Mouse (Mus musculus) heart, embryonic 14.5 days (tissue): Measurements from ENCODE around the gene Fam170b. TPM values are rescaled to one million over a fixed set of nuclear protein-coding genes. Genes with fewer than 3 reads are reported as not detected.

Source experiments
- ATAC-seq: fragments of 200-750 bp; cut with Nextera tagmentation; 2 replicates; pipeline ENCODE4 v1.8.0; 2017; ENCODE audit warnings: low read depth, moderate TSS enrichment; ENCODE audit not compliant: insufficient number of reproducible peaks, insufficient read depth, low FRiP score
- H3K27ac ChIP-seq, 2 experiments: fragments of 200-500 bp in 1 of 2; fragments of 300-500 bp in 1 of 2; sonication (generic) in 1 of 2; replicated peaks in 1 of 2; 2 replicates each; pipeline ENCODE4 v1.5.1; 2012 to 2014; ENCODE audit warnings: low read depth in 2 of 2, low read length in 2 of 2, control low read depth in 1 of 2, mild to moderate bottlenecking in 1 of 2, mixed read lengths in 1 of 2; ENCODE audit not compliant: control insufficient read depth in 1 of 2, insufficient read depth in 1 of 2
- H3K27me3 ChIP-seq: fragments of 300-500 bp; sonication (generic); 2 replicates; pipeline ENCODE4 v1.6.1; 2014; ENCODE audit warnings: mild to moderate bottlenecking, low read length, control low read depth; ENCODE audit not compliant: control insufficient read depth, insufficient read depth
- H3K36me3 ChIP-seq: fragments of 300-500 bp; sonication (generic); 2 replicates; pipeline ENCODE4 v1.6.1; 2014; ENCODE audit warnings: mild to moderate bottlenecking, control low read depth, low read length, mixed read lengths; ENCODE audit not compliant: control insufficient read depth, insufficient read depth
- H3K4me1 ChIP-seq, 2 experiments: fragments of 200-500 bp in 1 of 2; fragments of 300-500 bp in 1 of 2; sonication (generic) in 1 of 2; 2 replicates each; pipeline ENCODE4 v1.6.1; 2012 to 2014; ENCODE audit warnings: low read length in 2 of 2, control low read depth in 1 of 2, mixed read lengths in 1 of 2; ENCODE audit not compliant: control insufficient read depth in 2 of 2, insufficient read depth in 2 of 2
- H3K4me2 ChIP-seq: fragments of 300-500 bp; sonication (generic); 2 replicates; pipeline ENCODE4 v1.6.1; 2014; ENCODE audit warnings: mild to moderate bottlenecking, low read length
- H3K4me3 ChIP-seq, 2 experiments: fragments of 200-500 bp in 1 of 2; fragments of 300-500 bp in 1 of 2; sonication (generic) in 1 of 2; 2 replicates each; pipeline ENCODE4 v1.5.1; 2012 to 2014; ENCODE audit warnings: low read length in 2 of 2, mild to moderate bottlenecking in 2 of 2, control low read depth in 1 of 2, low read depth in 1 of 2, moderate library complexity in 1 of 2; ENCODE audit not compliant: control insufficient read depth in 1 of 2, insufficient read depth in 1 of 2
- H3K9ac ChIP-seq: fragments of 300-500 bp; sonication (generic); 2 replicates; pipeline ENCODE4 v1.6.1; 2014; ENCODE audit warnings: mild to moderate bottlenecking, low read length
- H3K9me3 ChIP-seq: fragments of 300-500 bp; sonication (generic); 2 replicates; pipeline ENCODE4 v1.6.1; 2016; ENCODE audit warnings: low read length, control low read depth; ENCODE audit not compliant: control insufficient read depth
- WGBS: fragments of 180-500 bp; shearing (Covaris S2); extraction: QIAGEN DNeasy Blood & Tissue Kit; methylation state at CpG from one replicate; pipeline ENCODE4 v1.1.7; 2014; 5-methylcytosine and 5-hydroxymethylcytosine counted together
- polyA plus RNA-seq: library from polyadenylated mRNA; unstranded; fragments of >200 nt; fragmentation: Nextera tagmentation; extraction: Ambion mirVana; gene quantifications from 2 replicates; pipeline ENCODE4 v1.2.1, GENCODE M21; 2014

Gene Fam170b
- polyA plus RNA-seq, 1 experiment from 2014 or later: 0.19 TPM

DNA sequence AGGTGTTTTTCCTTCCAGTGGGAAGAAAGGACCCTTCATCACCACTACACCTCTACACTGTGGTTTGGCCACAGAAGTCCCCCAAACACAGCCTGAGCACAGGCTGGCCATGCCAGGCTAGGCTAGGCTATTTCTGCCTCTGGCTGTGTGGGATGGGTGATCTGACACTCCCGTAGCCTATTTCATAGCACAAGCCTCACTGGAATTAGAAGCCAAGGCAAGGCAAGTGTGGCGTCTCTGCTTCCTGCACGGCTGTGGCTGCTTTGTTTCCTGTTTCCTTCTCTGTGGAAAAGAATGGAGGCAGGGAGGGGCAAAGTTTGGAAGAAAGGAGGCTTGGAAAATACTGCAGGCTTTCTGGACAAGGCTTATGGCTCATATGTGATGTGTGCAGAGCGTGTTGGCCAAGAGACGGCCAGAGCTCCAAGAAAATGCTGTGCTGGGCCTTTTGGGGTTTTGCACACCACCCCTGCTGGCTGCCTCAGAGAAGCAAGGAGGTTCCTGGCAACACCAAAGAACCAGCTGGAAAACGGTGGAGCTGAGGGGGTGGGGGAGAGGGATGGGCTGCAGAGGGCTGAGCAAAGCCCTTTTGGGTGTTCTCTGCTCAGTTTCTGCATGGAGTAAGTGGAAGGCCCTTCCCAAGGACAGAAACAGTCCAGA lies 5.6 kb upstream of the Fam170b start:
- H3K4me2 ChIP-seq: no peak overlapping the region
- H3K27me3 ChIP-seq: no peaks in the 10 kb centered on the region
- H3K9me3 ChIP-seq: peaks cover 4% of the 10 kb centered on the region; the same call in 1 of the 2 replicates
- H3K4me3 ChIP-seq: no peak overlapping the region
- WGBS: 52% methylated on average over 6 of the region's 6 CpGs
- no peaks in the 10 kb centered on the region for H3K36me3 ChIP-seq
- ATAC-seq: no peak
- H3K9ac ChIP-seq: no peak overlapping the region
- peaks cover 17 to 20% of the 10 kb centered on the region in 2 experiments for H3K4me1 ChIP-seq
- H3K27ac ChIP-seq: 0 out of 4 replicates have a peak overlapping the region, but pooled peaks of 1 of the 2 experiments have one; percentile 8

- Histone ChIP-seq H3K4me3 (no peak overlapping the region), H3K9me3 (no peaks in the 10 kb centered on the region), H3K27ac (no peak overlapping the region), H3K4me1 (peaks cover 0 to 2% of the 10 kb centered on the region in 2 experiments; a peak in 1 of 4 replicates), H3K4me2 (0 out of 2 replicates have a peak overlapping the region, but pooled peaks have one; percentile 3), H3K36me3 (no peaks in the 10 kb centered on the region), H3K9ac (no peak overlapping the region), H3K27me3 (no peaks in the 10 kb centered on the region)
- WGBS: 62% methylated on average over 14 of the region's 14 CpGs
- no peak for ATAC-seq
These were observed 1.4 kb downstream of the Fam170b start for GRCm38 (mm10) chr14:32835181-32835580.

- H3K36me3 ChIP-seq: no peaks in the 10 kb centered on the region
- H3K27me3 ChIP-seq: no peaks in the 10 kb centered on the region
- H3K27ac ChIP-seq: no peak overlapping the region
- 72% methylated on average over 14 of the region's 14 CpGs for WGBS
- peaks cover 0 to 2% of the 10 kb centered on the region in 2 experiments; a peak in 1 of 4 replicates for H3K4me1 ChIP-seq
- H3K4me2 ChIP-seq: 0 out of 2 replicates have a peak overlapping the region, but pooled peaks have one; percentile 3
- no peak overlapping the region for H3K4me3 ChIP-seq
- no peak for ATAC-seq
- no peaks in the 10 kb centered on the region for H3K9me3 ChIP-seq
- H3K9ac ChIP-seq: no peak overlapping the region
These were observed 1.8 kb downstream of the Fam170b start for GRCm38 (mm10) chr14:32835596-32835995.

DNA sequence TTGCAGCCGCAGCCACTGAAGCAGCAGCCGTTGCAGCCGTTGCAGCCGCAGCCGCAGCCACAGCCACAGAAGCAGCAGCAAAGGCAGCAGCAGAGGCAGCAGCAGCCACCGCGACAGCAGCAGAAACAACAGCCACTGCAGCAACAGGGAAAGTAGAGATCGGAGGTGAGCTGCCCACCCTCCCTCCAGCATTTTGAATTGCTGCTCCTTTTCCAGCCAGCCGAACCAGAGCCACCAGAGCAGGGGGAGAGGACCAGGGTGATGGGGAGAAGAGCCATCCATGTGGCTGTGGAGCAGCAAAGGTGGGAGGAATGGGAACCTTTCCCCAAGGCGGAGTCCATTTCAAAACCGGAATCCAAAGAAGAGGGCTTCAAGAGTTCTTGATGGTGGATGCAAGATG lies 2.4 kb downstream of the Fam170b start:
- Histone ChIP-seq H3K9me3 (no peaks in the 10 kb centered on the region), H3K4me3 (no peak overlapping the region), H3K9ac (no peak overlapping the region), H3K27me3 (no peaks in the 10 kb centered on the region), H3K4me2 (no peak overlapping the region), H3K4me1 (peaks cover 0 to 2% of the 10 kb centered on the region in 2 experiments; a peak in 1 of 4 replicates), H3K36me3 (no peaks in the 10 kb centered on the region), H3K27ac (no peak overlapping the region)
- ATAC-seq: no peak
- WGBS: 85% methylated on average over 10 of the region's 11 CpGs

GRCm38 (mm10) chr14:32842052-32842451 lies 8.3 kb downstream of the Fam170b start:
- no peak for ATAC-seq
- Histone ChIP-seq H3K4me2 (no peak overlapping the region), H3K27me3 (no peaks in the 10 kb centered on the region), H3K36me3 (no peaks in the 10 kb centered on the region), H3K4me1 (no peaks in the 10 kb centered on the region), H3K9me3 (no peaks in the 10 kb centered on the region), H3K4me3 (no peak overlapping the region), H3K27ac (no peak overlapping the region), H3K9ac (no peak overlapping the region)

GRCm38 (mm10) chr14:32854059-32854458 lies 20.3 kb downstream of the Fam170b start:
- H3K4me1 ChIP-seq: peaks cover 11 to 13% of the 10 kb centered on the region in 2 experiments; a peak in 3 of 4 replicates
- H3K4me2 ChIP-seq: no peak overlapping the region
- H3K27ac ChIP-seq: no peak overlapping the region
- H3K9ac ChIP-seq: no peak overlapping the region
- H3K36me3 ChIP-seq: no peaks in the 10 kb centered on the region
- no peaks in the 10 kb centered on the region for H3K9me3 ChIP-seq
- H3K4me3 ChIP-seq: no peak overlapping the region
- 89% methylated on average over 4 of the region's 4 CpGs for WGBS
- no peaks in the 10 kb centered on the region for H3K27me3 ChIP-seq
- ATAC-seq: no peak

DNA sequence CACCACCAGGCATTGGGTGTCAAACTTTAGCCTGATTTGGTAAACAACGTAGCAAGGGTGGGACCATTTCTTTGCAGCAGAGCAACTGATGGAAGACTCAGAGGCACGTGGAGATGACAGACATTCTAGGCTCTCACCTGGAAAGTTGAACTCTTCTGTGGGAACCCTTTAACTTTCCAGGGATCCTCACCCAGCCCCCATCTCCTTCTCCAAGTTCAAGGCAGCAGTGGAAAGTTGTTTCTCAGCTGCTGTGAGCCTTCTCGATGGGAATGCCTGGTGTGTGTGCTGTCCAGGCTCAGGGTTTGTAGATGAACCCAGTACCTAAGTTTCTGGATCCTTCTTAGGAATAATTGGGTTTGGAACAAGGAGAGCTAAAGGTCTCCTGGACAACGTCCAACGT lies 22.5 kb downstream of the Fam170b start:
- H3K4me2 ChIP-seq: peak overlapping the region; percentile 83
- no peak for ATAC-seq
- peak overlapping the region in 1 of 2 experiments; percentile 70; a peak in 1 of 4 replicates for H3K27ac ChIP-seq
- peak overlapping the region; percentile 70 to 74 for H3K4me3 ChIP-seq
- H3K9me3 ChIP-seq: no peaks in the 10 kb centered on the region
- no peaks in the 10 kb centered on the region for H3K36me3 ChIP-seq
- no peaks in the 10 kb centered on the region for H3K27me3 ChIP-seq
- peak overlapping the region; percentile 91 for H3K9ac ChIP-seq
- WGBS: 36% methylated on average over 5 of the region's 5 CpGs
- peaks cover 26 to 35% of the 10 kb centered on the region in 2 experiments for H3K4me1 ChIP-seq
